Mouse (Mus musculus) brown adipose tissue, adult 24 weeks (tissue): ENCODE results near the gene Gnb1l. TPM values are rescaled to one million over a fixed set of nuclear protein-coding genes. Genes with fewer than 3 reads are reported as not detected.

Experiments used
- H3K27ac ChIP-seq: fragments of 200-500 bp; replicated peaks from 2 replicates; pipeline ENCODE4 v1.5.1; 2012; ENCODE audit warnings: low read depth, mild to moderate bottlenecking, low read length
- H3K4me1 ChIP-seq: fragments of 200-500 bp; 2 replicates; pipeline ENCODE4 v1.6.1; 2012; ENCODE audit warnings: low read length, mixed read lengths; ENCODE audit not compliant: control insufficient read depth, insufficient read depth, insufficient read length
- H3K4me3 ChIP-seq: fragments of 200-500 bp; 2 replicates; pipeline ENCODE4 v1.5.1; 2012; ENCODE audit warnings: low read depth, mild to moderate bottlenecking, low read length, moderate library complexity; ENCODE audit not compliant: insufficient read depth
- polyA plus RNA-seq: library from polyadenylated mRNA; stranded (reverse); fragments of >200 nt; gene quantifications from 2 replicates; pipeline ENCODE4 v1.2.4, GENCODE M21; 2012; ENCODE audit not compliant: missing spikeins, insufficient read depth, insufficient read length

Gene Gnb1l
- polyA plus RNA-seq, 1 experiment: 4.3 TPM

DNA sequence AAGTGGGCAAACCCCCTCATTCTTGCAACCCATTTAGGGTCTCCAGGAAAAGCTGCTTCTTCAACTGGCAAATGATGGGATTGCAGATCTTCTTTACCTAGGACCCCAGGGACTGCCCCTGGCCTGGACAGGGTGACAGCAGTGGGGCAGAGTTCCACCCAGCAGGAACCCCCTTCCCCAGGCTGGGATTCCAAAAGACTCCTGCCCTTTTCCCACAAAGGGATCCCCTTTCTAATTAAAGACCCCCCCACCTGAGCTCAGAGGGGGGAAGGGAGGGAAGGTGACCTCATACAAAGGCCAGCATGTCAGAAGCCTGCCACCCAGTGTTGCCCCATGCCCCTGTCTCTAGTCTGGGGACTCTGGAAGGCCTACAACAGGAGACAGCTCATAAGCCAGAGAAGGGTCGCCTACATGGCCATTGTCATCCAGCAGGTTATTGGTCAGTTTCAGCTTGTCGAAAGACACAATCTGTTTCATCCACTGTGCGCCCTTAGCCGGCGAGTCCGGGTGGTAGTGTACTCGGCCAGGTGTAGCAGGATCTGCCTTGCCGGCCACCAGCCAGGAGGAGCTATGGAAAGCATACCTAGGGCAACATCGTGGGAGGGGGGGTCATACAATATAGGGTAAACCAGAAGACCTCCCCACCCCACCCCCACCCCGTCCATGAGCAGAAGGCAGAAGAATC lies 85.3 kb downstream of the Gnb1l start:
- H3K4me3 ChIP-seq: no peak overlapping the region
- no peaks in the 10 kb centered on the region; the same call in none of the 2 replicates for H3K4me1 ChIP-seq
- no peak overlapping the region for H3K27ac ChIP-seq

DNA sequence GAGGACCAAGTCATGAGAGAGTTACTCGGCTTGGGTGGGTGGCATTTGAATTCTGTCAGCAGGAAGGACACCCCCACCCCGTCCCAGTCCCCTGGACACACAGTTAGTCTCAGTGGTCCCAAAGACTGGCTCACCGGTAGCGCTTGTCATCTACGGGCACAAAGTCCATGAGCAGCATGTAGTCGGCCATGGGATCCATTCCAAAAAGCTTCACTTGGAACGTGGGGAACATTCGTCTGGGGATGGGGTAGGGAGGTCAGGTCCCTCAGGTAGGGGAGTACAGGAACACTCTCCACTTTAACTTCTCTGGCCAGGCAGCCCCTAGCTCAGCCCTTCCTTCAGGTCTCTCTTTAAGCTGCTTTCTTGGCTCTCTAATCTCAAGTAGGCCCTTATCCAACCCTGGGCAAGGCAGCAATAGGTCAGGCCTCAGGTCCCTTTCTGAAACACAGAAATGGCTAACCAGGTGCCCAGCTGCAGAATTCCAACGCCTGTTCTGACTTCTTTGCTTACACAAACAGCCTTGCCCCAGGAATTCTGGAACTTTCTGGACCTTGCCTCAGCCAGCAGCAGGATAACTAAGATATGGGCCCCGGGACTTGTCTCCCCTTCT lies 86.5 kb downstream of the Gnb1l start:
- Histone ChIP-seq H3K4me3 (no peak overlapping the region), H3K4me1 (no peaks in the 10 kb centered on the region; the same call in none of the 2 replicates), H3K27ac (no peak overlapping the region)

DNA sequence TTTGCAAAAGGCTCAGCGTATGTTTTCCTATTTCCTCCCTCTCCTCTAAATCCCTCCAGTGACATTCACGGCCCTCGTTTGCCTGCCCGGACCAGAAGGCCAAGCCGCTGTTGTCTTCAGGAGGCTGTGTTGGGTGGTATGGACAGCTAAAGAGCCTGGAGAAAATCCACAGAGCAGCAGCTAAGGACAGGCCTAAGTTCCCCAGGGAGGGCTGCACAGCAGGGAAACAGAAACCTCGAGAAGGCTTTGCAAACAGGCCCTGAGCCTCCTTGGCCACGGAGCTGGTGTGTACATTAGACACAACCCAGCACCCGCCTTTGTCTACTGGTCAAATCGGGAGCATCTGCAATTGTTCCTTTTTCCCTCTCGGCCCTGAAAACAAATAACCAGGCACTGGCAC lies 87.2 kb downstream of the Gnb1l start:
- Histone ChIP-seq H3K4me1 (no peaks in the 10 kb centered on the region; the same call in none of the 2 replicates), H3K4me3 (no peak overlapping the region; the same call in 1 of the 2 replicates)

DNA sequence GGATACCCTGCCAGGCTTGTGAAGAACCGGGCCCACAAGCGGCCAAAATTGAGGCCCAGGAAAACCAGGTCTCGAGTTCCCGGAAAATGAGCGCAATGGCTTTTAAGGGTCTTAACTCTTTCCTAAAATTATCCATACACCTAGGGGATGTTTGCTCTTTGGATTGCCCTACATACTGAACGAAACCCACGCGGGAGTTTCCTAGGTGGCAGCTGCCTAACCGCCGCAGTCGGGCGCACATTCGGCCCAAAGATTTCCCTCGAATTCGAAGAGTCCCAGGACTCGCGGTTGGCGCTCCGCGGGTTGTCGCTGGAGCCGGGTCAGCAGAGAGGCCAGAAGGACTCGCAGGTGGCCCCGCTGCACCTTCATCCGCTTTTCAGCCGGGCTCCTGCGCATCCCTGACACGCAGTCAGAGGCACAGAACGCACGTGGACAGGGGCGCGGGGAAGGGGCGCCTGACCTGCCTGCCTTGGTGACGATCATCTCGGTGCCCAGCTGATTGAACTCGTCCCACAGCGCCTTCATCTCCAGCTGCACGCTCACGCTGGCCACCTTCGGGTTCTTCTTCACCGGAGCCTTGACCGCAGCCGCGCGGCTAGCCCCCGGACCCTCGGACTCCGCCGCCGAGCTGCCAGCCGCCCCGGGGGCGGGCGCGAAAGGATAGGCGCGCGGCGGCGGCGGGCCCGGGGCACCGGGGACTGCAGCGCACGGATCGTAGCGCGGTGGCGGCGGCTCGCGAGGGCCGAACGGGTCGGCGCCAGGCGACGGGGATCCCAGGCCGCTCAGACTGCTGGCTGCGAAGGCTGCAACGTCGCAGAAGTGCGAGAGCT lies 87.8 kb downstream of the Gnb1l start:
- Histone ChIP-seq H3K4me3 (peak overlapping the region; percentile 46), H3K27ac (no peak overlapping the region), H3K4me1 (no peaks in the 10 kb centered on the region; the same call in none of the 2 replicates)

More for the DNA sequence above, 87.2 kb downstream of the Gnb1l start:
- no peak overlapping the region for H3K27ac ChIP-seq

DNA sequence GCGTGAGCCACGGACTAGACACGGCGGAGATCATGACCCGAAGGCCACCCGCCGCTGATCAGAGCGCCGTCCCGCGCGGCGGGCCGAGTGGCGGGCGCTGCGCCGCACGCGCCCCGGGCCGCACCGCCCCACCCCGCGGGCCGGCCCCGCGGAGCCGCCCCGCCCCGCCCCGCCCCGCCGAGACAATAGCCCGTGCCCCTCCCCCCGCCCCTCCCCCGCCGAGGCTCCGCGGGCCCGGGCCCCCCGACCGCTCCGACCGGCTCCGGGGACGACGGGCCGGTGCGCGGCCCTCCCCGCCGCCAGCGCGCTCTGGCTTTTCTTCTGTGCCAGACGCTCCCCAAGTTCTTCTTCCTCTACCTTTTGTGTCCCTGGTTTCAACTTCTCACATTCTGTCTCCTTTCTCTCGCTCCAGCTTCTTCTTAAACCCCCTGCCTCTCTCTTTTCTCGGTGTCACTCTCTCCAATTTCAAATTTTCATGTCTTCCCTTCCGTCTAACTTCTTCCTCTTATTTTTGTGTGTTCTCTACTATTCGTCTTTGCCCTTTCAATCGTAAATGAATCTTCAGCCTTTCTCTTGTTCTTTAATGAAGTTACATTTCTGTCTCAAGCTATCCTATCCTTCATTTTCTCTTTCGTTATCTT lies 88.5 kb downstream of the Gnb1l start:
- Histone ChIP-seq H3K4me3 (peak overlapping the region; percentile 46), H3K27ac (no peak overlapping the region), H3K4me1 (no peaks in the 10 kb centered on the region; the same call in none of the 2 replicates)

DNA sequence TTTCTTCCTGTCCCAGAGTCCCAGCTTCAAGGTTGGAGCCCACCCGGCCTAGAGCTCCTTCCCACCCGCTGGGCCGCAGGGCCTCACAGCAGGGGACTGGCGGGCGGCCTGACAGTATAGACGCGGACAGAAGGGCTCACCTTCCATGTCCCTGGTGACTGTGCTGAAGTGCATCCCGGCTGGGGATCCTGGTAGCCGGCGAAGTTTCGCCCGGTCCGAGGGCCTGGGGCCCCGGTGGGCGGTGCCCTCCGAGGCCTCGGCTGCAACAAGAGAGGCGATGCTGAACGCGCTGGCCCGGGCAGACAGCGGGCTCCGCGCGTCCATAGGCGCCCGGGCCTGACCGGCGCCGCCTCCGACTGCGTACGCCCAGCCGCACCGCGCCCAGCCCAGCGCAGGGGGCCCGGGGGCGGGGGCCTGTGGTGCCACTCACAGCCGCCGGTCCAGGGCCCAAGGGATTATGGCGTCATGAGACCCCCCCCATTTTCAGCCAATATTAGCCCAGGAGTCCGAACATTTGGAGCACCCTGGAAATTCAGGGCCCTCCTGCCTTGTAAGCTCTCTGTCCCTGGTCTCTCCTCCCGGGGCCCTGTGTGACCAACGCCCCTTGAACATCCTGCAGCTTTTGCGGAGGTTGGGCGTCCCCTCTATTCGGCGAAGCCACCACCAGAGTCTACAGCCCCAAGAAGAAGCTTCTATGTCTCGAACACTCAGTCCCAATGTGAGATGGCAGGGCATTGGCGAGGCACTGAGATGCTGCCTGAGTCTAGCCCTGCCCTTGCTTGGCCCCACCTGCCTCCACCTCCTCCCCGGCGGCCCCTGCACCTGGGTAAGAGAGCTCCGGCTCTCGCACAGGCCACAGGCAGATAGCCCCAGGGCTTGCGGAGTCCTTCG lies 89.6 kb downstream of the Gnb1l start:
- Histone ChIP-seq H3K27ac (no peak overlapping the region), H3K4me3 (no peak overlapping the region), H3K4me1 (no peaks in the 10 kb centered on the region; the same call in 1 of the 2 replicates)

DNA sequence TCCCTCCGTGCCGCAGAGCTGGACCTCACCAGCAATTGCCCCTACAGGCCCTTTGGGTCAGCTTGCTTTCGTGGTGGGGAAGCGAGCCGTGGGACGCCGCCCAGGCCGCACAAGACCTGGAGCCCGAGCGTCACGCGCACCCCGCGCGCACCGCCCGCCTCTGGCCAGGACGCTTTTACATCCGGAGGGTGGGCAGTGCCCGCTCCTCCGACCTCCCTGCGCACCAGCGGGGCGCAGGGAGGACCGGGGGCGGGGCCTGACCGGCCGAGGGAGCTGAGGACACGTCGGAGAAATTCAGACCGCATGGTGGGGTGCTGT lies 90.2 kb downstream of the Gnb1l start:
- Histone ChIP-seq H3K4me1 (no peaks in the 10 kb centered on the region; the same call in 1 of the 2 replicates), H3K4me3 (no peak overlapping the region), H3K27ac (no peak overlapping the region)

DNA sequence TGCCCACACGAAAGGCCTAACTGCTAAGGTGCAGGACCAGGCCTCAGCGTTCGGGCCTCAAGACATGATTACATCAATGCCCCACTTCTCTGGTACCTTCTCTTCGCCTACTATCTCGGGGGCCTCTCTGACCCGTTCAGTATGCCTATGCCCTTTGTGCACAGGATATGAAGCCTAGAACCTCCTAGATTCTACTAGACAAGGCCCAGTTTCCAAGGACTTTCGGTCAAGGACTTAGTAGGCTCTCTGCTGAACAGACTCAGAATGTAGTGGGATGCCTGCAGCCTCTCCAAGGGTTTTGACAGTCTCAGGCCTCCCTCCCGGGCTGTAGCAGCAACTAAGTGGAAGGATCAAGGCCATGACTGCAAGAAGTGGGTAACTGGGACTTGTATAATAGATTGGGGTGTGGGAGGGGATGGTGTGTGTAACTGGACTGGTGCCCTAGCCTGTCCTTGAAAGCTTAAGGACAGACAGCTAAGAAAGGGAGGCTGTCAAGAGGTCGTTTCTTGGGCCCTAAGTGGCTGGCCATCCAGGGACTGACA lies 90.6 kb downstream of the Gnb1l start:
- Histone ChIP-seq H3K27ac (no peak overlapping the region), H3K4me3 (peak overlapping the region; percentile 53; the same call in 1 of the 2 replicates), H3K4me1 (no peaks in the 10 kb centered on the region; the same call in 1 of the 2 replicates)

DNA sequence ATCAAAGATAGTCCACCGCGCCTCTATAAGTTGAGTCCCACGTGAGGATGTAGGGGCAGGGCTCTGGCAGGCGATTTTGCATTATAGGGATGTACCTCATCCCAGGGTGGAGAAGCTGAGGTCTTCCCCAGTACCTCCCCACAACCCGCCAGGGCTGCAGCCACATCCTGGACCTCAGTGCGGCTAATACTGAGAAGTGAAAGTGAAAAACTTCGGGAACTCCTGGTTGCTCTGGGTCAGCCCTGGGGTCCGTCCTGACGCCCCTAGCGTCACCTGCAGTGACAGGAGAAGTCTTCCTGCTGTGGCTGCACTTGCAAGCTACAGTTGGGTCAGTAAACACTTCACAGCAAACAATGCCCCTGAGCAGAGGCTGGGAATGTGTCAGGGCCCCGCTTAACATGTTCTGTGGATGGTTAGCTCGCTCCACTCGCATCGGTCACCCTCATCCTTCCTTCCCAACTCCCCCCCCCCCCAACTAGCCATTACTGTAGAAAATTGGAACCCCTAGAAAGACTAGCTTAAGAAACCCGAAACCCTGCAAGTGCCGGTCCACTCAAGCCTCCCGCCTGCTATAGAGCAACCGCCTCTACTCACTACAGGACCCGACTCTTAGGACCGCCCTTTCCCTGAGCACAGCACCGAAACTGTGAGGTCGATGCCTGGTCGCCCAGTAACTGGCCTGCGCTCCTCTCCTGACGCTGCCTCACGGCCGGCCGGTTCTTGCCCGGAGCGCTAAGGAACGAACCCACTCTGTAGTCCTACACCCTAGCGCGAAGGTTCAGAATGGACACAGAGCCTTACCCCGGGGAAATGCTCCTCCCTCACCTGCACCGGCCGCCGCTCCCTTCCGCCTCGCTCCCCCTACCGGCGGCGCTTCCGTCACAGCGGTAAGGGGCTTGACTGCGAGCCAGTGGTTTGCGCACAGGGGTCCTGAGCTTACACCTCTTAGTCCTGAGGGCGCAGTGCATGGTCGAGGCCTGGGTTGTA lies 91.6 kb downstream of the Gnb1l start, which contains the start of gene Tbx1:
TSS of gene Tbx1 (minus strand) at position 868 of the 987 bp plus-strand sequence.
- H3K4me1 ChIP-seq: no peaks in the 10 kb centered on the region; the same call in 1 of the 2 replicates
- H3K4me3 ChIP-seq: peak within 1 kb of the TSS; percentile 53
- no peak within 1 kb of the TSS for H3K27ac ChIP-seq

DNA sequence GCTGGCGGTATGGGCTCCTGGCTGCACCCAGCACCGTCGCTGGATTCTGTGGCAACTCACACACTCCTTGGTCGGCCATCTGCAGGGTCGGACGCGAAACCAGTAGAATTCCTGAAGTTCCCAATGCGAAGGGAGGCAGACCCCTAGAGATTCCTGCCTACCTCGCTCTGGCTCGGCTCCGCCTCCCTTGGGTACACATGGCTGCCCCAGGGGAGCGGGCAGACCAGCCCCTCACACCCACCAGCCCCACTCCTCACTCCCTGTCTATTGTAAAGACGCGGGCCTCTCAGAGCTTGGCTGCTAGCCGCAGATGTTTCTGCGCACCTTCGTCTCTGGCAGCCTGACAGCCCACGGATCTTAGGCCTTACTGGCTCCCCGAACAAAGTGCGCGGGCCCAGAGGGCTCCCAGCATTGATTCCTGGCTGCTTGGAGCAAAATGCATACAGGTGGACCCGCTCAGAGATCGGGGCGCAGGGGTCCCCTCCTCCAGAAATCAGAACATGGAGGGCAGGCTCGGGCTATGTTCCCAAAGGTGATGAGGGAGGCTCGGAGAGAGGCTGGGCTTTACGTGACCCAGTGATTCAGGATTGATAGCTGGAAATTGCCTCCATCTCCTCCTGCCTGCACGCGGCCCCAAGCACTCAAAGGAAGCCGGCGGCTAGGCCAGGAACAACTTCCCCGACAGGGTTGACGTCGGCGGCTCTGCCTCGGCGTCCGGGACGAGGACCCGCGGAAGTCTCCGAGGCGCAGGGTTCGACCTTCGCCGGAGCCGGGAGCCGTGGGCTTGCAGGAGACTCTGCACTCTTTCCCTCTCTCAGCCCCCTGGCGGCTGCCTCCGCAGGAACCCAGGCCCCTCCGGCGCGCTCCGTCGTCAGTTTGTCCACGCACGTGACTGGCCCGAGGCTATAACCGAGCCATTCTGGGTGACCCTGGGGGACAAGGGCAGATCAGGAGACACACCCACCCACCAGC lies 92.8 kb downstream of the Gnb1l start:
- Histone ChIP-seq H3K4me1 (no peaks in the 10 kb centered on the region; the same call in 1 of the 2 replicates), H3K27ac (no peak overlapping the region), H3K4me3 (peak overlapping the region; percentile 10; the same call in 1 of the 2 replicates)

DNA sequence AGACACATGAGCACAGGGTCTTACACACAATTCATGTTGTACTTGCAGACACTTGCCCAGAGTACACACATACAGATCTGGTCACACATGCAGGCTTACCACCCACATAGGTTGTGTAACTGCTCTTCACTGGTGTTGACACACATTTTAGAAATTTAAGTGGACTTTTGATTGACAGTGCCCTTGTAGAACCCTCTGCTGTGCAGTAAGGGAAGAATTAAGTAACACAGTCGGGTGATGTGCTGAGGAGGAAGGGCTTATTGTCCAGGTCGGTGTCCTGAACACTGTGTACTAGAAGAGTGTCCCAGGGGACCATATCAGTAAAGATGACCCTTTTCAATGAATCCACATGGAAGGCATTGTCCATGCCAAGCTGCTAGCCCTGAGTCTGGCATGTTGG lies 95.4 kb downstream of the Gnb1l start:
- Histone ChIP-seq H3K27ac (no peak overlapping the region), H3K4me1 (no peaks in the 10 kb centered on the region; the same call in 1 of the 2 replicates), H3K4me3 (no peak overlapping the region)

DNA sequence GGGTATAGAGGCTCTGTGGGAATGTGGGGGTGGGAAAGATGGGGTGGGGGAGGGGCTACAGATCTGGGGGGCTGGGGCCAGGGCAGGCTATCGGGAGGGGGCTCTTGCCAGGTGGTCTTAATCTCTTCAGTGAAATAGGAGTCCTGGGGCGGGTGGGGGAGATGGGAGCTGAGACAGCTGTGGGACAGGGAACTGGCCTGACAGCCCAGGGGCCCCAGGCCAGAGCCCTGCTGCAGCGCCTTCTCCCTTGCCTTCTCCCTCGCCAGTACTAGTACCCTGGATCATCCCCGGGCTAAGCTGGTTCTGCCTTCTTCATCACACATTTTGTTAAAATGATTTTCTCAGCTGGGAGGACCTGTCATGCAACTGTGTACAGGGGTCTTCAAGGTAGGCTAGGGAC lies 97.7 kb downstream of the Gnb1l start:
- Histone ChIP-seq H3K4me3 (no peak overlapping the region), H3K27ac (no peak overlapping the region), H3K4me1 (no peaks in the 10 kb centered on the region)
